Mouse (Mus musculus): Measurements from ENCODE around the gene 4931414P19Rik. TPM values are rescaled to one million over a fixed set of nuclear protein-coding genes. Genes with fewer than 3 reads are reported as not detected.

The 4931414P19Rik gene
- total RNA-seq (2015) = 6.9 and 14.0 TPM in 2 replicates
- 5.1 TPM in 2 replicates for total RNA-seq (2017)

DNA sequence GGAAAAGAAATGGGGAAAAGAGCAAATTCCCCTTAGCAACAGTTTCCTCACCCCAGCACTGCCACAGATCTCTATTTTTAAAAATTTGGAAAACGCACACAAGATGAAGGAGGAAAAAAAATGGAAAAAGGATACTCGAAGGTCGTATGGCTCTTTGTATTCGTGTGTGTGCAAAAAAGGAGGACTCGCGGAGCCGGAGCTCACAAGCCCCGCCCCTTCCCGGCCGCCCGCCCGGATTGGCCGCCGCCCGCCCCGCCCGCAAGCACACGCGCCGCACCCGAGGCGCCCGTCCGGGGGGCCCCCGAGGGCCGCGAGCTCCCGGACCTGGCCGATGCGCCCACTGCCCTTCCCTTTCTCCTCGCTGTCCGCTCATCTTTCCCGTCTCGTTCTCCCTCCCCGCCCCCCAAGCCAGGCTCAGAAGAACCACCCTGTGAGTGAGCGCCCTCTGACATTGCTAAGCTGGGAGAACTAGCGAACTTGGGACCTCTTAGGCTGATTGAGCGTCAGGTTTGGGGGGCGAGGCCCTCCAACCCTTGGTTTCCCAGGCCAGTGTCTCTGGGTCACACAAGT lies at the start of gene 4931414P19Rik:
4931414P19Rik (minus strand) TSS at position 242 of the 570 bp plus-strand sequence.
- ATAC-seq (replicated peaks; ENCODE audit: poor library complexity) = peak; percentile 41

DNA sequence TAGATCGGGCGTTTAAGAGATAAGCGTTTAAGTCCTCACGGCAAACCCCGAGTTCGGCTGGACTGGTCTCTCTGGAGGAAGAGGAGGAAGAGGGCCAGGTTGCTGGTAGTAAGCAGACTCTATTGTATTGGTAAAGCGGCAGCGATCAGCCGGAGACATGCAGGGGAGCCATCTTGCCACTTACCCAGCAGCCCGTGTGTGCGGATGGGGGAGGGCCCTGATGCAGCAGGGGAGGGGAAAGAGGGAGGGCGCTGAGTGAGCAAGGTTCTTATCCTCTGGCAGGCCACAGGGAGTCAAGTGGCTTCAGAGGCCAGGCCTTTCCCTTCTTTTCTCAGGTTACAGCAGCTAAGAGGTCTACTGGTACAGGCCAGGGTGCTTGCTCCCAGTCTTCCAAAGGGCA lies 47.7 kb upstream of the 4931414P19Rik start:
- peak; percentile 97 for ATAC-seq (replicated peaks; ENCODE audit: poor library complexity)

DNA sequence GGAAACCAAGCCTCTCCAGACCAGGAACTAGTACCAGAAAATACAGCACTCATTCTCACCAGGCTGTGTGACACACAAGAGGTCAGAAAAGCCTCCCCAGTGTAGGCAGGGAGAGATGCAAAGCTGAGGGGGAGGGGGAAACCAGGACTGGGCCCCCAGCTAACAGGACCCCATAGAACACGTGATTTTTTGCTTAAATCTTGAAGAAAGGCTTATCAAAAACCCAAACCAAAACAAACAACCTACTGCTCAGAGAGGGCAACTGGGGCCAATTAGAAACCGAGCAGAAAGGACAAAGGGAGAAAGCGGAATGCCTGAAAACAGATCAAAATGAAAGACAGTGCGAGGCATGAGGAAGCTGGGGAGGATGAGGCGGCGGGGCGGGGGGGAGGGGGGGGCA lies 47.0 kb upstream of the 4931414P19Rik start:
- no peak for ATAC-seq (replicated peaks; ENCODE audit: poor library complexity)

DNA sequence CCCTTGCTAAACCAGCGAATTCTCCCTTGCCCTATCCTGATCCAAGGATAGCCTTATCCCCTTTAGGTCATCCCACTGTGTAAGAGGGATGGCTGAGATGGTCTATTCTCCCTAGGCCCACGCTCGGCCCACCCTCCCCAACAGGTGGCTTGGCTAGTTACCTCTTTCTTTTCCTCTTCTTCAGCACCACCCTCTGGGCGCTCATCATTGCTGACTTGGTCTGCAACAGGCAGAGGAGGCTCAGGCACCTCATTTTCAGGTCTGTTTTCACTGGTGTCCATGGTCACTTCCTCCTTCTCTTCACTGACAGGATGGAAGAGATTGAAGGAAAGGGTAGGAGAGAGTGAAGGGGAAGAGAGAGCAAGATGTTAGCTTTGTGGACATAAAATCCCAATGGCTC lies 45.8 kb upstream of the 4931414P19Rik start:
- no peak for ATAC-seq (replicated peaks; ENCODE audit: poor library complexity)

DNA sequence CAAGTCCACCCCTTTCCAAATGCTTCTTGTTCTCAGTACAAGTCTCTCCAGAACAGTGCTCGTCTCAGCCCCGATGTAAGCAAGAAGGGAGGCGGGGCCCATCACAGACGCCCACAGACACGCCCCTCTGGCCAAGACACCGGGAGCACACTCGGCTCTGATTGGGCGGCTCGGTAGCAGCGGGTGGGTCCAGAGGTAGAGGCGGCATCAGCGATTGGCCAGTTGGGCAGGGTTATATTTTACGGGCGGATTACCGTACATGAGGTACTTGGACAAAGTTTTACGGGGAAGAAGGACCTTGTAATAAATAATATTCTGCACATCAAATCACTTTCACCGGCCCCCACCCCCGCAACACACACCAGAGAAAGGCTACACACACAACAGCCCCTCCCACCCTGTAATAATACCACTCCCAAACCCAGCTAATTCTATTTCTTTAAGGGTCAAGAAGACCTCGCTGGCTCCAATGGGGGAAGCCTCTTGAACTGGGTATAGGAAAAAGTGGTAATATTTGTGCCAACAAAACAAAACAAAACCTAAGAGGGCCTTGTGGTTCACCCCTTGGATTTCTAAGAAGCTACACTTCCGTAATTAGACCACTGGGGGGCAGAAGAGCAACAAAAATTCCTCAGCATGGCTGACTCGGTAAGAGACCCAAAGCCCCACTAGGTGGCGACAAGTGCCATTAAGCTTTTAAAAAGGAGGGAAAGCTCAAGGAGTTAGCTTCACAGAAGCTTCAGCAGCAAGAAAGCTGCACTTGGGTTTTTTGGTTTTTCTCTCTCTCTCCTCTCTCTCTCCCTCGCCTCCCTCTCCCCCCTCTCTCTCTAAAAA lies 45.0 kb upstream of the 4931414P19Rik start:
- peak; percentile 78 for ATAC-seq (replicated peaks; ENCODE audit: poor library complexity)

DNA sequence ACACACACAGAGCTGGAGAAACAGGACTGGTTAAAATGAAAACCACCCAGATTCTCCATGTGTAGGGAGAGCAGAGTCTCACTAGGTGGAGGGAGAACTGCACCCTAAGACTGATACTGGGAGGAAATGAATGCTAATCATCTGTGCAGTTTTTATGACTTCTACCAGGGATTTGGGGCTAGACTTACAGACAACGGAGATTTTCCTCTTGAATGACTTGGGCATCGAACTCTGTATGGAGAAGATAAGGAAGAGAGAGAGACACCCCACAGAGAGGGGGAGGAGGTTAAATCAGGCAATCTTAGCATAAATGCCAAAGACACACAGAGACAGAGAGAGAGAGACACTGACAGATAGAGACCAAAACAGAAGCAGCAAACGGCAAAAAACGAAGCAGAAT lies 42.1 kb upstream of the 4931414P19Rik start:
- ATAC-seq (replicated peaks; ENCODE audit: poor library complexity) = 0 out of 2 replicates have a peak, but pooled peaks have one; percentile 7

DNA sequence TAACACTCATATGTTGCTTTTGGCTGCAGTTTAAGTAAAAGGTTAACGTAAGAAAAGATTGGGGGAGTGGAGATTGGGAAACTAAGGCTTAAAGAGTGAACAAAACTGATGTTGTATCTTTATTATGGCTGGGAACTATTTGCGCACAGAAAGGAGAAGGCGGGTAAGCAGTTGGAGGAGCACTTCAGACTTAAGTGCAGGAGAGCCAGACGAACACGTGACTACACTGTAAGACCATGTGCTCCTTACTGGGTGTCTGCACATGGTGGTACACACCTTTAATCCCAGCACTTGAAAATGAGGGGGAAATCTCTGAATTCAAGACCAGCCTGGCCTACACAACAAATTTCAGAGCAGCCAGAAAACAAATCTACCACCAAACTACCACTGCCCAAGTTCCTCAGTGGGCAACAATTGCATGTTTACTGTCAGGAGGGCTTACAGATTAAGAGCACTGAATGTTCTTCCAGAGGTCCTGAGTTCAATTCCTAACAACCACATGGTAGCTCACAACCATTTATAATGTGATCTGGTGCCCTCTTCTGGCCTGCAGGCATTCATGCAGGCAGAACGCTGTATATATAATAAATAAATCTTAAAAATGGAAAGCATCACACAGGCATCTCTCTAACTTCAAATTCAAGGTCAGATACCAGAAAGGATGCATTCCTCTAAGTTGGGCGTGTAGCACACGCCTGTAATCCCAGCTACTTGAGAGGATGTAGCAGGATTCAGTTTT lies 41.3 kb upstream of the 4931414P19Rik start:
- ATAC-seq (replicated peaks; ENCODE audit: poor library complexity) = no peak

DNA sequence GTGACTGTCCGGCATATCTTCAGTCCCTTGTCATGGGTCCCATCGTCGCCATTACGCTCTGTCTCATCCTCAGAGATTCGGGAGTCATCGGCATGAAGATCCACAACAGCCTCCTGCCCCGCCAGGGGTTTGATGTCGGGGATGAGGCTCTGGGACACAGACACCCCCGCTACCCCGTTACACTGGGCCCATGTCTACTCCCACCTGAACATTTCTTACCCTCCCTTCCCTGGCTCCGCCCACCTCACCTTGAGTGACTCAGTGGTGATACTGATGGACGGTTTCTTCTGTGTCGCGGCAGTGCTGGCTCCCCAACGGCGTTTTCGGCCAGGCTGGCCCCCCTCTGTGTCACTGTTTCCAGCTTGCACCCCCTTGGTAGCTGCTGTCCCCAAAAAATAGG lies 40.7 kb upstream of the 4931414P19Rik start:
- no peak for ATAC-seq (replicated peaks; ENCODE audit: poor library complexity)

DNA sequence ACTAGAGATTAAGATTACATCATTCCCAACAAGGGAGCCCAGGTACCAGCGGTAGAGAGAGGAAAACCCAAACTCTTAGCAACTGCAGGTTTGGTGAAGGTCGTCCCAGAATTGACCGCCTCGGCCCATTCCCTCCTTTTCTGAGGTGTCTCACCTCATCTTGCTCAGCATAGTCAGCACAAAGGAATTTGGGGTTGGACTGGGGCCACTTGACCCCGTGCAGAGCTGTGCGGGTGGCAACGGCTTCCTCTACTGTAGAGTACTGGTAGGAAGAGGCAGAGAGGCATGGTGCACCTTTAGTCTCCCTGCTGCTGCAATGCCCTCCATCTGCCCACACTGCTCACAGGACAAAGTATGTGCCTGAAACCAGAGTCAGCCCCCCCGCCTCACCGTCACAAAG lies 38.5 kb upstream of the 4931414P19Rik start:
- ATAC-seq (replicated peaks; ENCODE audit: poor library complexity) = no peak

DNA sequence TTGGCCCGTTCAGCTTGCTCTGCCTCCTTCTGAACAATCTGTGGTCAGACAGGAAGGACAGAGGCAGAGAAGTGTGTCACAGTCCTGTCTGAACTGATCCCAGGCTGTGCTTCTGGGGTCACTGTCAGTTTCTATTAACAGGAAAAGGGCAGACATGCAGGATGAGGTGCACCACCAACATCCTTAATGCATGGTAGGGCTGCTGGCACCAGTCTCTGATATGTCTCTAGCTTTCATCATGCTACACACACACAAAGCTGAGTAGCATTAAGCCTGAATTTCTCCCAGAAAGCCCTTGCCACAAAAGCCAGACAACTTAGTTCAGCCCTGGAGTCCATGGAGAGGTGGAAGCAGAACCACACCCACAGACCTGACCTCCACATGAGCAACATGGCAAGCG lies 37.2 kb upstream of the 4931414P19Rik start:
- no peak for ATAC-seq (replicated peaks; ENCODE audit: poor library complexity)

DNA sequence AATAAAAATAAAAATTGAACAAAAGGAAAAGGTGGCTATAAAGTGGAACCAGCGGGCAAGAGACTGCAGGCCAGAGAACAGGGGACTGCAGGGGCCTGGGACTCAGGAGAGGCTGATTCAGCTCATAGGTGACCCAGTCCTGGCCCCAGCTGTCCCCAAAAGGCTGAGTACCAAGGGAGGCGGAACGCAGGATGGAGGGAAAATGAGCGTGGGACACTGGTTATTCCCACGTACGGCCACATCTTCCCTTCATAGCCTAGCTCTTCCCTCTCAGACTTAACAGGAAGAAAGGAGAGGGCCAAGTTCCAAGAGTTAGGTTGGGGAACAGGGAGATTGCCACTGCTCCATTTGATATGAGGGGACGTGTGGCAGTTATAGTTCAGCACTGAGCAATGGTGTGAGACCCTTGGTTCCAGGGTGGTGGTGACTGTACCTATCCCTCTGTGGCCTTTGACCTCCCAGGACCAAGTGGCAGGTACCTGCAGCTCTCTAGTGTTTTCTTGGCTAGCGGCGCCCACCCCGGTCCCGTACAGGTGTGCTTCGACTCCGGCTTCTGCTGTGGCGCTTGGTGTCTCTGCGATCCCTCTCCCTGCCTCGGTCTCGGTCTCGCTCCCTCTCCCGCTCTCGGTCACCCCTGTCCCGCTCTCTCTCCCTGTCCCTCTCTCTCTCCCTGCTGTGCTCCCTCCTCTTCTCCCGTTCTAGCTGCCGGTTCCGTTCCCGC lies 36.6 kb upstream of the 4931414P19Rik start:
- no peak for ATAC-seq (replicated peaks; ENCODE audit: poor library complexity)

DNA sequence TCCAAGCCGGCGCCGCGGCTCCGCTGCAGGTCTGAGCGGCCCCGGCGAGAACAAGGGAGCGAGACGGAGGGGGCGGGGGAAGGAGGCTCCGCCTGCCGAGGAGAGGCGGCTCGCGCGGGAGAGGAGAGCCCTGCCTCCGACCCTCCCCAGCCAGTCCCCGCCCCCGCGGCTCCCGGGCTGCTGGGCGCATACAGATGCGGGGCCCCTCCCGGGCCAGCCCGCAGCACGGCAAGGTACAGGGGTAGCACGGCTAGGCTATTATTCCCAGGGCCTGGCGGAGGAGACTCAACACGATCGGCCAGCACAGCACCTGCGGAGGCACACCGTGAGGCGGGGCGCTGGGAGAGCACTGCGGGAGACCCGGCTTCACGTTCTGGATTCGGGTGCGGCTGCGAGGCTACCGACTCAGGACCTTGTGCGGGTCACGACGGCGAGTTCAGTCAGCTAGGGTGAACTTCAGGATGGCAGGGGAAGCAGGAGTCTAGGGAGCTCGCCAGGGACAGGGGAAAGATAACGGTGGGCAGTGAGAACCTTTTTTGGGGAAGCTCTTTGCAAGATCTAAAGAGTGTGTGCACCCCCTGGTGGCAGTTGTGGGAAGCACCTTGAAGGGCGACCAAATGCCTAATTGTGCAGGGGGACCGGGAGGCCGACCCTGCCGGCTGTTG lies 35.6 kb upstream of the 4931414P19Rik start, which contains the start of gene Cdh24:
Cdh24 (minus strand) TSS at position 60 of the 665 bp plus-strand sequence.
- peak; percentile 79 for ATAC-seq (replicated peaks; ENCODE audit: poor library complexity)

DNA sequence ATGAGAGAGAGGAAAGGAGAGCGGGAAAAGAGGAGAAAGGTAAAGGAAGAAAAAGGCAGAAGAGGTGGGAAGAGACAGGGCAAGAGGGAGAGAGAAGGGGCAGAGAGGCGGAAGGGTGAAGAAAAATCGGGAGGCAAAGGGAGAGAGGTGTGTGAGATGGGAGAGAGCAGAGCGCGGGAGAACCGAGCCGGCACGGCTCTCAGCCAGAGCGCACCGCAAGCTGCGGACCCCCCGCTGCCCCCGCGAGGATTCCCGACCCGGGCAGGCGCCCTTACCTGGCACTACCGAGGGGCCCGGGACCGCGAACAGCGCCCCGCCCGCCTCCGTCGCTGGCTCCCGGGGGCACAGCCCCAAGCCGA lies 35.1 kb upstream of the 4931414P19Rik start, which contains the start of gene Gm17606:
Gm17606 (plus strand) TSS at position 7 of the 359 bp plus-strand sequence.
- ATAC-seq (replicated peaks; ENCODE audit: poor library complexity) = no peak

DNA sequence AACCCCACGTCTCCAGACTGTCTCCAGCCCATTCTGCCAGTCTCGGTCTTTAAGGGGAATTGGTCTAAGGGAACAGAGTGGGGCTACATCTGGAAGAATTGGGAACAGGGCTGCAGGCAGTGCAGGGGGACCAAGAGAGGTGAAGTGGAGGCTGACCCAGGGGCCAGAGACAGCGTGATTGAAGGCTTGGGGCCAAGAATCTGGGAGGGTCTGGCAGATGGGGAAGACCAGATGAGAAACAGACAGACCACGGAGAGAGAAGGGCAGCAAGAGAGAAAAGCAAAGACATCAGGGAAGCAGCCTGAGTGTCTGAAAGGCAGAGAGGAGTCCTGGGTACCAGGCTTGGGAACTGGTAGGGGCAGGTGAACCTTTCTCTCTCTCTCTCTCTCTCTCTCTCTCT lies 34.3 kb upstream of the 4931414P19Rik start:
- ATAC-seq (replicated peaks; ENCODE audit: poor library complexity) = no peak

DNA sequence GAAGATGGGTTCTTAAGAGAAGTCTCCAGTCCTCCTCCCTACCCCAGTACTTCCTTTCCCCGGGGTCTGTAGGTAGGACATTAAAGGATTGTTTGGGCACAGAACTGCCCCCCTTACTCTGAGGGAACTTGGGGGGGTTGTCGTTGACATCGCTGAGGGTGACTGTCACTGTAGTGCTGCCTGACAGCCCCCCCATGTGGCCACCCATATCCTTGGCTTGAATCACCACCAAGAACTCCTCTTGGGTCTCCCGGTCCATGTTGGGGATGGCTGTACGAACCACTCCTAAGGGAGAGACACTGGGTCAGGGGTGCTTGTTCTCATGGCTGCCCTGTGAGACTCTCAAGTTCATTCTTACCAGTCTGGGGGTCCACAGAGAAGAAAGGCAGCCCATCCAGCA lies 32.4 kb upstream of the 4931414P19Rik start:
- ATAC-seq (replicated peaks; ENCODE audit: poor library complexity) = no peak

DNA sequence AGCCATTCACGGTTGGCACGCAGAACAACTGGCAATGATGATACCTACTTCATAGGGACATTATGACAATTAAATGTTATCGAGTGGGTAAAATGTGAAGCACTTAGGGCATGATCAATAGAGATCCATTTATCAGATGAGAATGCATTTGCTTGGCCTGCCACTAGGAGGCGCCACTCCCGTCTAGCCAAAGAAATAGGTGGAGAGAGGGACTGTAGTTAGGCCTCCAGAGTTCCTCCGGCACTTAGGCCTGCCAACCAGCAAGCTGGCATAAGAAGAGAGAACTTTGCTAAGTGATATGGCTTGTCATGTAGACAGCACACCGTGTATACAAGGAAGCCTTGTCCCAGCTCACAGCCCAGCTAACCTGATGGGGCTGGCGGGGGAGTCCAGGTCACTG lies 31.2 kb upstream of the 4931414P19Rik start:
- ATAC-seq (replicated peaks; ENCODE audit: poor library complexity) = peak; percentile 30; the same call in 1 of the 2 replicates

DNA sequence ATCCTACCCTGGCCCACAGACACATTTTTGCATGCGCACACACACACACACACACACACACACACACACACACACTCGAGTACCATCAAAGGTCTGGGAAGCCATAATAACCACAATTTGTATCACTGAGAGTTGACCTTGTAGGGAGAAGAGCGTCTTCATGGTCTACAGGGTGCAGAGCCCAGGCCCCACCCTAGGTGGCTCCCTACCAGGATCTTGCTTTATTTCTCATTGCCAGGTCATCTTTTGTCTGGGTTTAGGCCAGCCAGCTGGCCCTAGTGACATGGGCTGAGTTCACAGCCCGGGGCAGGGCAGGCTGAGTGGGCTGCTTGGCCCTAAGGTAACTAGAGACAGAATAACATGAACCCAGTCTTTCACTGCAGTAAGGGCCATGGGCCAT lies 28.4 kb upstream of the 4931414P19Rik start:
- peak; percentile 59; the same call in 1 of the 2 replicates for ATAC-seq (replicated peaks; ENCODE audit: poor library complexity)

DNA sequence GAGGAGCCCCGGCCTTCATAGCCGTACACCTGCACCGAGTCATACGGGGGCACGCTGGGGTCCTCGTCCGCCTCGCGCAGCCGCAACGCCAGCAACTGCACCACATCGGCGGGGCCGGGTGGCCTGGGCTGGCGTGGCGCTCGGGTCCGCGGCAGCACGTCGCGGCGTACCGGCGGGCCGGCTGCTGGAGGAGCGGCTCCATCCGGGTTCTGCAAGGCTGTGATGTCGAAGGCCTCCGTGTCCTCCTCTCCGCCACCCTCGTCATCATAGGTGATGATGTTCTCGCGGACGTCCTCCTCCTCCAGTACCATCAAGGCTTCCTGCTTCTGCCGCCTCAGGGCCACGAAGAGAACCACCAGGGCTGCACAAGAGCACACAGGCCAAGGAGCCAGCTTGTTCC lies 26.5 kb upstream of the 4931414P19Rik start:
- ATAC-seq (replicated peaks; ENCODE audit: poor library complexity) = no peak

DNA sequence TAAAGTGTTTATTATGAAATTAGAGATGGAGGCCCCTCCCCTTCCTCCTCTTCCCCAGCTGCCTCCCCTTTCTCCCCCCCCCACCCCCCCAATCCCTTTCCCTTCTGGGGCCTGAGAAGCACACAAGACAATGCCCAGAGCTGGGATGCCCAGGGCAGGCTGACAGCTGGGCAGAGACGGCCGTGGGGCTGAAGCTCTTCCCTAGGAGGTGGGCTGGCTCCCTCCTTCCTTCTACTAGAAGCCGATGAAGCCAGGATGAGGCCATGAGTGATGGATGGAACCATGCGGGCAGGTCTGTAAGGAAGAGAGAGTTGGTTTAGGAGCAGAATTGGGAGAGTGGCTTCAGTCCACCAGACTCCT lies 25.4 kb upstream of the 4931414P19Rik start:
- ATAC-seq (replicated peaks; ENCODE audit: poor library complexity) = no peak

DNA sequence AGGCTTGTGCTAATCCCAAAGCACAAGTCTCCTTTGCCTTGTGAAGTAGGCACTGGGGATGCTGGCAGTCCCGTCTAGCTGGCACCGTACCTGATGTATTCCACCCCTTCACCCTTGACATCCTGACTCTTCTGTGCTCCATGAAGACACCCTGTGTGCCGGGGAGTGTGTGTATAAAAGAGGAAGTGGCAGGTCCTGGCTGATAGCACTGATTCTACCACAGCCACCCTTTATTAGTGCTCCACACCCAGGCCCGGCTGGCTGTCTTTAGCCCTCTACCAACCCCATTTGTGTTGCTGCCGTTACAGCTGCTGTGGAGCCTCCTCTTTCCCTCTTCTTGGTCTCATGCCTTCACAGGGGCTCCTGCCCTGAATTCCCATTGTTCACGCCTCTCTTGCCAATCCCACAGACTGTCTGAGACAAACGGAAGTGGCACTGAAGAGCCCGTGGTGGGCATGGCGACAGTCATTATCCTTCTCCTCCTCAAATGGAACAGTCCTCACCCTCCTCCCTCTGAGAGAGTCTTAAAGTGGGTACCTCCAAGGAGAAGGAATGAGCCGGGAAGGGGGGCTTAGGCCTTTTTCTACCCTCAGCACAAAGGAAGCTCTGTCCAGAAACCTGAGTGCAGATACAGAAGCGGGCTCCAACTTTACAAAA lies 24.9 kb upstream of the 4931414P19Rik start:
- peak; percentile 81 for ATAC-seq (replicated peaks; ENCODE audit: poor library complexity)

Data from megakaryocyte progenitor cell, adult 5-6 weeks (primary cell).